Mouse (Mus musculus): ENCODE measurements around the gene Camta2. TPM values are rescaled to one million over a fixed set of nuclear protein-coding genes. Genes with fewer than 3 reads are reported as not detected.

Gene Camta2
- polyA plus RNA-seq, 1 experiment: 48.8 TPM

DNA sequence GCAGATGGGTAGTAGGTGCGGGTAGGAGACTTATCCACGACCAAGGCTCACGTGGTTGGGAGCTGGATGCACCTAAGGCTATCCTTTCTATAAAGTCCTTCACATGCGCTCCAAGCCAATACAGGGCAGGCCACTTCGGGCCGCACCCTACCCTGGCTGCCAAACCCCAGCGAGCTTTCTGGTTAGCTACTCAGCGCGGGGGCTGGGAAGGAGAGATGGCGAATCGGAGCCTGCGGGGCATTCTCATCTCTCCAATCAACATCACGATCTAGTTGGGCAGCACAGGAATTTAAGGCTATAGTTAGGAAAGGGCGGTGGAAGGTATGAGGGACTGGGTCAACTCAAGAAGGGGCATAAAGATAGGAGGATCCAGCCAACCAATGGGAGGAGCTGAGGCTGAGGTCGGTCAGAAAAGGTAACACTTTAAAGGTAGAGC lies 19.6 kb downstream of the Camta2 start:
- no peak for DNase-seq (ENCODE audit: low read depth, low spot score)

DNA sequence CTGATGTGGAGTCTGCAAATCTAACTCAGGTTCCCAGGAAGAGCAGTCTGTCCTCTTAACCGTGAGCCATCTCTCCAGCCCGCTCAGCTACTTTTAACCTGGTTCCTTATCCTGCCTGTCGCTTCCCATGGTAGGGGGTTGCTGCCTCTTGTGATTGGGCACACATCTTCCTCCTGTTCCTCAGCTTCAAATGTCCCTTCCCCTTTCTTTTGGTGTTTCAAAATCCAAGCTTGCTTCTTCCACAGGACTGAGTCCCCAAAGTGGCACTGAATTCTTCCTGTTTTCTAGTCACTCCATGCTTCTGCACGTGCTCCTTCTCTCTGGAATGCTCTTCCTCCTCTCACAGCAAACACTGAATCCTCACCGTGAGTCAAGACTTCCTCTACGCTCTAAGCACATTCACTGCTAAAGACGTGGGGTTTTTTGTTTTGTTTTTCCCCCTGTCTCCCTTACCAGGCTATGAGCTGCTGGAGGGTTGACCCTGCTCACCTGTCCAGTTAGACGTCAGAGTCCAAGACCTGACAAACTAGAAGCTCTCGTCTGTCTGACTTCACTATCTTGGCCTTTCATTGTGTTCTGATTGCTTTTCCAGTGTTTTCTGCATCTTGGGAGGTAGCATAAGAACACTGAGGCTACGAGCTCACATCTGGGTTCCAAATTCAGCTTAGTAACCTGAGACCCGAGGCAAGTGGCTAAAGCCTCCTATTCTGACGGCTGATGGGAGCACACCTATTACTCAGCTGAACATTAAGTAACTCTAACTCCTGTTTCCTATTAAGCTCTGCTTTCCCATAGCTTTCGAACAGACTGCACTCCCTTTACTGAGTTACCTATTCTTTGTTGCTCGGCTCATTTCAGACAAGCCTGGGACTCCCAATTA lies 20.4 kb downstream of the Camta2 start:
- WGBS: 46% methylated on average over 14 of the region's 14 CpGs
- no peak for DNase-seq (ENCODE audit: low read depth, low spot score)

More for the DNA sequence above, 19.6 kb downstream of the Camta2 start:
- 1% methylated on average over 15 of the region's 15 CpGs for WGBS

DNA sequence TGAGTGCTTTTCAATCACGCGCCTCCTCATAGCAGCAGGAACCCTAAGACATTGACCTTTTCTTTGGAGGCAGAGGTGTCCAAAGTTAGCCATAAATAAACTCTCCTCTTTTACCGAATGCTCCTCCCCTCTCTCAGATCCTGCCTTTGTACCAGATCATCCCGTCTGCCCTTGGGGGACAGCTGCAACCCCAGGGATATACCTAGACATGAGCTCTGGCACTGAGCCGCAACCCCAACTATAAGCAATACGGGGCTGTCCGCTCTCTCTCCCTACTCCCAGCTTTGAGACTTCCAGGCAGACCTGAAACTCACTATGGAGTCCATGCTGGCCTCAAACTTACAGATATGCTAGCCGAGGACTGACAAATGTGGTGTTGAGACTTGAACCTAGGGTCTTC lies 21.2 kb downstream of the Camta2 start:
- no peak for DNase-seq (ENCODE audit: low read depth, low spot score)
- 92% methylated on average over 8 of the region's 8 CpGs for WGBS

DNA sequence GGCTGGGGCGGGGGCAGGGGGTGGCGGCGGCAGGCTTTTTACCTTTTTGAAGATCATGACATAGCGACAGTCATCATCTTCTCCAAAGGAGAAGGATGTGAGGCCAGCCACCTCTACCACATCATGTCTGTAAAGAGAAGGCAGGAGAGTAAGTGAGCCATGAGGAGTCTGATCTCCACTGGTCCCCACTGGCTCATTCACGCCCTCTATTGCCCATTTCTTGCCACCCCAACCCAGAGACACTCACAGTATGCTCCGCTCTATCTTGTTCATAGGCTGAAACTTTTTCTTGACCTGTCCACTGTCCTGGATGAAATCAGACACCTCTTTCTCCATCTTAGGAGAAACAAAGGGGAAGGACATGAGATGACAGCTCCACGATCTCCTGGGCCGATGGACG lies 23.2 kb downstream of the Camta2 start:
- 97% methylated on average over 9 of the region's 9 CpGs for WGBS
- no peak for DNase-seq (ENCODE audit: low read depth, low spot score)

DNA sequence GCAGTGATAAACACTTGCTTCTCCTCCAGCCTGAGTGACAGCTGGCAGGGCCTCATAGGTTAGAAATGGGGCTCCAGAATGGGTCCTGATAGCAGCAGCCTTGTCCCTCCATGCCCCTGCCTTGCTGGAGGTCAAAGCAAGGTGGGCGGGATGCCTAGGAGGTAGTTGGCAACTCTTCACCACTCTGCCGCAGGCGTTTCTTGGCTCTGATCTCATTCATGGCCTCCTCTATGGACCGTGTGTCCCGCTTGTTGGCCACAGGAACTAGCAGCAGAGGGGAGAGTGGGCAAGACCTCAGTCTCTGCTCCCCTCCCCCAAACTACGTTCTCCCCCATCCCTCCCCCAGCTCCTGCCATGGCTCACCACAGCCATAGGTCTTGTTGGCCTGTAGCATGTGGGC lies 23.9 kb downstream of the Camta2 start:
- DNase-seq (ENCODE audit: low read depth, low spot score): no peak
- WGBS: 89% methylated on average over 6 of the region's 6 CpGs

DNA sequence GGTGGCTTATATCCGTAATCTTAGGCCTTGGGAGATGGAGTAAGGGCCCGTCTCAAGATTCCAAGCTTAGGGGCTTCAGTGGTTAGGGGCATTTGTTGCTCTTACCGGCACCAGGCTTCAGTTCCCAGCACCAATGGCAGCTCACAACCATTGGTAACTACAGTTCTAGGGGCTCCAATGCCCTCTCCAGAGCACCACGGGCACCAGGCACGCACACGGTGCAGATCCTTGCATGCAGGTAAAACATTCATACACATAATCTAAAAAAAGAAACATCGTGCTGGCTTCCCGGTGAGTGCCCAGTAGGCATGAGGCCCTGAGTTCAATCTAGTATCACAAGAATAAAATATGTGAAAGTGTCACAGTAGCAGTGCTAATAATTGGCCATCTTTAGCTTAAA lies 24.8 kb downstream of the Camta2 start:
- WGBS: 90% methylated on average over 8 of the region's 8 CpGs
- DNase-seq (ENCODE audit: low read depth, low spot score): no peak

DNA sequence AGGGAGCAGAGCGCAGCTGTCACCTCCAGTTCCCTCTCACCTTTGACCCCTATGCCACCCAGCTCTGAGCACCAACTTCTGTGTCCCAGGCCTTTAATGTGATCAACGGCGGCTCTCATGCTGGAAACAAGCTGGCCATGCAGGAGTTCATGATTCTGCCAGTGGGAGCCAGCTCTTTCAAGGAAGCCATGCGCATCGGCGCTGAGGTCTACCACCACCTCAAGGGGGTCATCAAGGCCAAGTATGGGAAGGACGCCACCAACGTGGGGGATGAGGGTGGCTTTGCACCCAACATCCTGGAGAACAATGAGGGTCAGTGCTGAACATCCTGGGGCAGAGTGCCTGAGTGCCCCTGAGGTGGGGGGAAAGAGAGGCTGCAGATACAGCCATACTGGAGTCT lies 27.3 kb downstream of the Camta2 start:
- DNase-seq (ENCODE audit: low read depth, low spot score): no peak
- 93% methylated on average over 8 of the region's 8 CpGs for WGBS

DNA sequence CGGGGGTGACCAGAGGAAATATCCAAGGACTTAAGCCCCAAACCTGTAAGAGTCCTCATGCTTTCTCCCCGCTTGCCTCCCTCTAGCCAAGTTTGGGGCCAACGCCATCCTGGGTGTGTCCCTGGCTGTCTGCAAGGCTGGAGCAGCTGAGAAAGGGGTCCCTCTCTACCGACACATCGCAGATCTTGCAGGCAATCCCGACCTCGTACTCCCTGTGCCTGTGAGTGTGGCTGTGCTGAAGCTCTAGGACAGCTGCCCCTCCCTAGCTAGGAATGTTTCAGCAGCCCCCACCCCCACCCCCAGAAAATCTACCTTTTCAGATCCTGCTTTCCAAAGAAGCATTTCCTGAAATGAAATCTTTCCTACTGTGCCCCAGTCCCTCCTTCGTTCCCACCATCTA lies 29.0 kb downstream of the Camta2 start:
- WGBS: 75% methylated on average over 8 of the region's 8 CpGs

DNA sequence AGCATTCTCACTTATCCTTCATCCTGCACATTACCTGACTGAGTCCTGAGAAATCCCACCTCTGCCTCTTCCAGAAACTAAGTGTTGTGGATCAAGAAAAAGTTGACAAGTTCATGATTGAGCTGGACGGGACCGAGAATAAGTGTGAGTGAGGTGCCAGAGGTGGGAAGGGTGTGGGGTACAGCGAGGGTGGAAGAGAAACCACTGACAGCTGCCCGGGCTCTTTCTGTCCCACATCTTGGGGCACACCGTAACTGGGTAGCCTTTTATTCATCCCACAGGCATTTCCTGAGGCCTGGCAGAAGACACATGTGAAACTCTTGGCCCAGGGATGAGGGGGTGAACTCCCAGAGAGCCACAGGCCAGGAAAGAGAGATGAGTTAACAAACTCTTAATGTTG lies 29.4 kb downstream of the Camta2 start:
- 89% methylated on average over 5 of the region's 5 CpGs for WGBS

More for the DNA sequence above, 29.0 kb downstream of the Camta2 start:
- DNase-seq (ENCODE audit: low read depth, low spot score): no peak

DNA sequence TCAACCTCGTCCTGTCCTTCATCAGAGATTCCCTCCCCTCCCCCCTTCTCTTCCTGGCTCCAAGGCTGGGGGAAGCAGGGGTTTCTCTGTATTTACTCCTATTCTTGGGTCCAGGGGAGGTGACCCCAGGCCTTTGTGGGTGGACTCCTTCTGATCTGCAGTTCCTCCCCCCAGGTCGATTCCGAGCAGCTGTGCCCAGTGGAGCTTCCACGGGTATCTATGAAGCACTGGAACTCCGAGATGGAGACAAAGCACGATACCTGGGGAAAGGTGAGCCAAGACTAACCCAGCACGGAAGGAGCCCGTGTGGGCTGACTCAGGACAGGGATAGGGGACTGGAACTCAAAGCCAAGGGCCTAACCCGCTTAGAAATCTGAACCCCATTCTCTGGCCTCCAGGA lies 29.9 kb downstream of the Camta2 start:
- WGBS: 78% methylated on average over 9 of the region's 9 CpGs
- DNase-seq (ENCODE audit: low read depth, low spot score): no peak

More for the DNA sequence above, 29.4 kb downstream of the Camta2 start:
- no peak for DNase-seq (ENCODE audit: low read depth, low spot score)

DNA sequence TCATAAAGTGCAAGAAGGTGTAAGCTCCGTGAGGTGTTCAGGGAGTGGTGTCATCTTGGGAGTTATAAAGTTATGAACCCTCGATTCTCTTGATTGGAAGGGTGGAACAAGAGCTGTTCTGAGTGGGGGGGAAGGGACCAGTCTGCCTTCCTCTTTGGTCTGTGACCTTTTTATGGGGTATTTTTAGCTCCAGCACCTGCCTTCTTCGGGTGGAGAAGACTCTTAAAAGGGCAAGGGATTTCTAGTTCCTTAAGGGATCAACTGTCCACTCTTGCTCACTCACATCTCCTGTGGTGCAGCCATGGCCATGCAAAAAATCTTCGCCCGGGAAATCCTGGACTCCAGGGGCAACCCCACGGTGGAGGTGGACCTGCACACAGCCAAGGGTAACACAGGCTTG lies 30.3 kb downstream of the Camta2 start:
- no peak for DNase-seq (ENCODE audit: low read depth, low spot score)

DNA sequence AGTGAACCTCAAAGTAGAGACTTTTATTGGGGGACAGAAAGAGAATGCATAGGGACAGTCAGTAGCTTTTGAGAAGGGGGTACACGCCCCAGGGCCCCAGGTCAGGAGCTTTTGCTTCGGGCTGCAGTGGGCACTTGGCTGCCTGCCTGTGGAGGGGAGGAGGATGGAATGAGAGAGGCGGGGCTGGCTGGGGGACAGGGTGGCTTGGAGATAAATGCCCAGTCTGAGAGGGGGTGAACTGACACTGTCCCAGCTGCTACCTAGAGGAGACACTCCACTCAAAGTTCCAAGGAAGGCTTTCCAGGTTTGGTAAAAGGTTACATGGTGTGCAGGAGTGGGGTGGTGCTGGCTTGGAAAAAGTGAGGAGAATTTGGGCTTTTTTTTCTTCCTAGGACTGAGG lies 30.9 kb downstream of the Camta2 start, which contains the start of gene Eno3:
Gene Eno3 (plus strand): TSS at position 239 of the 400 bp plus-strand sequence.
- 45% methylated on average over 3 of the region's 3 CpGs for WGBS
- no peak for DNase-seq (ENCODE audit: low read depth, low spot score)

More for the DNA sequence above, 30.3 kb downstream of the Camta2 start:
- WGBS: 37% methylated on average over 6 of the region's 6 CpGs

DNA sequence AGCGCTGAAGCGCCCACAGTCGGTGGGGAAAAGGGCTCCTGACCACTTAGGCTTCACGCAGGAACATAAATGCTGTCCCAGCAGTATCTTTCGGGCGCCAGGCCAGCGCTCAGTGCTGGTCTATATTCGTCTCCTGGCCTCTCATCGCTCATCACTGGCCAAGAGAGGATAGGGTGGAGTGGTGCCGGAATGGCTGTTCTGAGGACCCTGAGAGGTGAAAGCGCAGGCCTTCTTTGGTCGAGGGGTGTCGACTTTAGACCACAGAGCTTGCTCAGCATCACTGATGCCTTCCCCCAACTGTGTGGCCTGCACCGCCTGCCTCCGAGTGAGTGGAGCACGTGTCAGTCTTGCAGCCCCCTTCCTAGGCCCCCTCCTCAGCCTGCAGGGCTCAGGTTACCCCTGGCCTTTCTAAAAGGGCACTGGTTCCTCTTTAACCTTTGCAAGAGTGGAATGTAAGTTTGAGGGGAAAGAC lies 31.4 kb downstream of the Camta2 start:
- 20% methylated on average over 16 of the region's 16 CpGs for WGBS
- no peak for DNase-seq (ENCODE audit: low read depth, low spot score)

DNA sequence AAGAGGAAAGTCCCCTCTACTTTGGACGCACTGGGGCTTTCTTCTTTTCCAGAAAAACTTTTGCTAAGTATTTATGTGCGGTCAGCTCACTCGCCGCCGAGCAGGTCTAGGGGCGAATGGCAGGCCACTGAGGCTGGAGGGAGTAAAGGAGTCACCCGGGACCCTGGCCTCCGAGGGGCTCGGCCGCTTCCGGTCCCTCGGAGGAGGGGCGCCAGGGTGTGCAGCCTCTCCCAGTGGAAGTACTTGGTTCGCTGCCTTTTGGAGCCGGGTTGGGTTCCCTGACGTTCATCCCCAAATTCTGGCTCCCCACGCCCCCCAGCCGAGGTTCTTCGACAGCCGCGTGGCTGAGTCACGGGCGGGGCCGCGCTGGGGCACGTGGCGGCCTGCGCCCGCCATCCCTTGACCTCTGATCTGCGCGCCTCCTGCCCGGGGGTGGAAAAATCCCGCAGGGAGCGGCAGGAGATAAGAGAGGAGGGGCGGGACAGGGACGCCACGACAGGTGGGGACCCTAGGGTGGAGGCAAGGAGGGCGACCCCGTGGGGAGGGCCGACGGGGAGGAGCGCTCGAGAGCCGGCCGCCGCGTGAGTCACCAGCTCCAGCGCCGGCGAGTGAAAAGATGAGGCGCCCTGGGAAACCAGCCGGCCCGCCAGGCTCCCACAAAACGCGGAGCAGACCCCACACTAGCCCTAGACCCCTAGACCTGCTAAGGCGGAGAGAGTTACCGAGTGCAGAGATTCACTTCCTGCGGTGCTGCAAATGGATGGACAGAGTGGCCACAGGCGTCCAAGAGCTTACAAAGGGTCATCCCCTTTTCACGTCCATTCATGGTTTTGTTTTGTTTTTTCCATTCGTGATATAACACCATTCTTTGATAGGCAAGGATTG lies 32.1 kb downstream of the Camta2 start:
- 1% methylated on average over 61 of the region's 61 CpGs for WGBS
- DNase-seq (ENCODE audit: low read depth, low spot score): no peak

DNA sequence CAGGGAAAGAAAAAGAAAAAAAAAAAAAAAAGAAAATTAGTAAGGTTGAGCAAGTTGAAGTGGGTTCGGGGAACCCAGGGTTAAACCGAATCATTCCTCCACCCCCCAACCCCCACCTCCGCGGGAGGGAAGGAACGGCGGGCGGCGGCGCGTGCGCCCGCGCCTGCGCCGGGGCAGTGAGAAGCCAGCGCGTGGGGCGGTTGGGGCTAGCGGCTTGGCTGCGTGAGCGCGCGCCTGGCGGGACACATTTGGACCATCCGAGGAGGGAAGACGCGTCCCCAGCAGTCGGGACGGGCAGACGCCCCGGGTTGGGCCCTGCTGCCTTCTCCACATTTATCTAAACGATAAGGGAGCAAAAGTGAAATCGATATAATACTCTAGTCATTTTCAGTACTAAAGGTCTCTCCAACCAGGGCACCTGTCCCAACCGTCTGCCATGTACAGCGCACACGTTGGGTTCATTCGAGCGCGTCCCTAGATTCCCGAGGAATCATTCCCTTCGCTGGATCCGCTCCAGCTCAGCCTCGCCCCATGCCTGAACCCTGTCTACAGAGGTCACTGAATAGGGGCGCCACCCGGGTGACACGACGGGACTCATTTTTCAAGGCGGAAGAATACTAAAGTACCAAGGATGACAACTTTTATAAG lies 32.9 kb downstream of the Camta2 start:
- DNase-seq (ENCODE audit: low read depth, low spot score): no peak
- WGBS: under 1% methylated on average over 48 of the region's 48 CpGs

DNA sequence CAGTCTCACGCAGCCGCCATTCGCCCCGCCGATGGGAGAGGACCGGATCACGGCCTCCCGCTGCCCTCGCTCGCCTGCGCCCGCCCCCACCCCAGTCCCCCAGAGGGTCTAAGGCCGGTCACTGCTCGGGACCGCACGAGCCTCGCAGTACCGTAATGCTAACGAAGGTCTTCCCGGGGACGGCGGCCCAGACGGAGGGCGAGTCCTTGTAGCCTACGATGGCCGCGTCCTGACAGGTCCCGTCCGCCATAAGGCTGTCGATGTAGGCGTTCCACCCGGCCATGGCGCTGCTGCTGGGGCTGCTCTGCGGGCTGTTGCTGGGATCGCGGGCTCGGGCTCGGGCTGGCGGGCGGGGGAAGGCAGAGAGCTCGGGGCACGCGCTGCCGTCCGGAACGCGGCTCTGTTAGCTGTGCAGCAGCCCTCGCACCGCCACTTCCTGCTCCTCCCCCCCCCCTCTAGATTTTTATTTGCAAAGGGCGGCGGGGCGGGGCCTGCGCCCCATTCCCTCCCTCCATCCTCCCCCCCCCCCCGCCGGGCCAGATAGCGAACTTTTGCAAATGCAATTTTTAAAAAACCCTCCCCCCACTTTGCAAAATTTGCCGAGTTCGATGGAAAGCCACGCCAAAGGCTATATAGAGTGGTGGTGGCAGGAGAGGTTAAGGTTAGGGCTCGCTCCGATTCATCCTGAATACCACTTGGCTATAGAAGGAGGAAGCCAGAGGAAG lies 33.5 kb downstream of the Camta2 start, which contains the start of gene Pfn1:
Gene Pfn1 (minus strand): TSS at position 447 of the 725 bp plus-strand sequence.
- no peak for DNase-seq (ENCODE audit: low read depth, low spot score)
- 1% methylated on average over 57 of the region's 61 CpGs for WGBS

DNA sequence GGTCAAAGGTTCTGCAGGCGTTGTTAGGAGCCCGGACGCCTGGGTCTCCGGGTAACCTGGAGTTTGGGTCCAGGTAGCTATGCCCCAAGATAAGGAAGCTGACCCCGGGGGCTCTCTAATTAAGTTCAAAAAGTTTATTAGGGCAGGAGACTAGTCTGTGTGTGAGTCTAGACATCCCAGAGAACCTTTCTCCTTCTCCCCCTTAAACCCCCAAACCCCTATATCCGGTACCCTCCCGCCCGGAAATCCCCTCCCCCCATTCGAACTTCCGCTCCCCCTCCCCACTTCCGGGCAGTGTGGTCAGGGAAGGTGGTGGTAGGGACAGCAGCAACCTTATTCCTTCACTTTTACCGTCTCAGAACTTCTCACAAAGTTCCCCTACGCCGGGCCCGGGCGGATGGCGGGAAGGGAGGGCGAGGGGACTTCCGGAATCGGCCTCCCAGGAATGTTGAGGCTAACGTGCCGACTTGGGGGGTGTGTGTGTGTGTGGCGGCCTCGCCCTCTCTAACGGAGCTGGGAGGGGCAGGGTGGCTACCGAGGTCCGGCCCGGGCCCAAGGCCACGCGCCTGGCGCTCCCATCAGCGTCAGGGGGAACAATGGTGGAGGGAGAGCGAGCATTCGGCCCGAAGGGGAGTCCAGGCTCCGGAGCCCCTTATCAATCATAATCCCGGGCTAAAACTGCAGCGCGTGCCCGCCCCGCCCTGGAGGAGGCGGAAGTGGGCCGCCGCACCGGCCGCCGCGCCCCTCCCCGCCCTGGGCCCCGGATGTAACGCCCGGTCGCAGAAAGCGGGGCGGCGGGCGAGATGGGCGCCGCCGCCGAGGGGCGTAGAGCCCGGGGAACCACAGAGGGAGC lies 34.3 kb downstream of the Camta2 start:
- 1% methylated on average over 63 of the region's 63 CpGs for WGBS
- DNase-seq (ENCODE audit: low read depth, low spot score): no peak

DNA sequence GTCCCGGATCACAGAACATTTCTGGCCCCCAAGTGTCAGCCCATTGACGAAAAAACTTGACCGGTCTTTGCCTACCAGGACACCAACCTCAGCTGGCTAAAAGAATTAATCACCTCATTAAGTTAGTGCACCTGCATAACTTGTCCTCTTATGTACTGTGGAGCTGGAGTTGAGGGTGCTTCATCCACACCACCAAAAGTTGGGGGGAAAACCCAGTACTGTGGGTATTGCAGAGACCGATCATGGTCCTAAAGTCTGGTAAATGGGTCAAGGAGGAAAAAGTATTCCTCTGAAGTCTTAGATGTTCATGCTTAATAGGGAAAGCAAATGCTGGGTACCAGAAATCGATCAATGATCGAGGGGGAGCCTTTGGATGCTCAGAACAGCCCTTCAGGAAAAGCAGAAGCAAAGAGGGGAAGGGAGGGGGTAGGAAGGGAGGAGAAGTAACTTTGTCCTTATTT lies 35.0 kb downstream of the Camta2 start:
- WGBS: 7% methylated on average over 6 of the region's 6 CpGs
- DNase-seq (ENCODE audit: low read depth, low spot score): no peak

Measured in large intestine, adult 2 months (tissue).